Mouse (Mus musculus) olfactory bulb, adult 2 months (tissue): ENCODE data around the gene Rarg.

ENCODE experiments used
- CTCF ChIP-seq: fragments of 200-500 bp; IDR thresholded peaks from 2 replicates; pipeline ENCODE4 v1.5.1; 2012; ENCODE audit warnings: low read depth, mild to moderate bottlenecking, low read length, moderate library complexity; ENCODE audit not compliant: insufficient read depth
- POLR2A ChIP-seq: fragments of 200-500 bp; IDR thresholded peaks from 2 replicates; pipeline ENCODE4 v1.6.1; 2012; ENCODE audit warnings: mild to moderate bottlenecking, low read depth, low read length, moderate library complexity; ENCODE audit not compliant: insufficient read depth

- TF ChIP-seq POLR2A (no peak), CTCF (no peak)
Measured at GRCm38 (mm10) chr15:102244306-102245191, 12.8 kb downstream of the Rarg start.
